ENCODE assay signal across 9 mouse cellular contexts in genomic region chr5:66798591-66799003, GRCm38 (mm10). TPM values are rescaled to one million over a fixed set of nuclear protein-coding genes. Genes with fewer than 3 reads are reported as not detected.
DNase-seq lines count a peak whose midpoint lies in the region; ATAC-seq and TF ChIP-seq lines count a peak whose summit lies in the region.
"Had no signal": no experiment of that assay in that cellular context is flagged by ENCODE, and none has a peak within 500 bp of the region (broad histone marks: within the 10 kb centered on the region; RNA-seq: fewer than 3 reads in every experiment).

No protein-coding gene starts in this region.

- WGBS in hindbrain, embryonic 12.5 days: 25% methylated on average over 8 of the region's 8 CpGs
- 13% methylated on average over 8 of the region's 8 CpGs for WGBS in neural tube, embryonic 15.5 days

- H3K4me1 ChIP-seq in hindbrain, embryonic 12.5 days: peaks cover 49% of the 10 kb centered on the region
- H3K4me1 ChIP-seq in neural tube, embryonic 15.5 days: peaks cover 47% of the 10 kb centered on the region

- no peak for TF ChIP-seq CTCF in layer of hippocampus, adult 2 months (conservative IDR thresholded peaks at IDR 0.05)

- H3K4me3 ChIP-seq in layer of hippocampus, adult 2 months: no peak overlapping the region
- H3K4me3 ChIP-seq in hindbrain, embryonic 12.5 days: no peak overlapping the region
- no peak overlapping the region for H3K4me3 ChIP-seq in neural tube, embryonic 15.5 days (replicated peaks)

- no peak overlapping the region for H3K9ac ChIP-seq in hindbrain, embryonic 12.5 days
- H3K9ac ChIP-seq in neural tube, embryonic 15.5 days (replicated peaks): no peak overlapping the region

- no peaks in the 10 kb centered on the region for H3K27me3 ChIP-seq in hindbrain, embryonic 12.5 days
- H3K27me3 ChIP-seq in neural tube, embryonic 15.5 days (replicated peaks): no peaks in the 10 kb centered on the region

- no peak overlapping the region for H3K4me2 ChIP-seq in hindbrain, embryonic 12.5 days (replicated peaks)
- no peak overlapping the region for H3K4me2 ChIP-seq in neural tube, embryonic 15.5 days

- no peaks in the 10 kb centered on the region for H3K36me3 ChIP-seq in hindbrain, embryonic 12.5 days
- no peaks in the 10 kb centered on the region for H3K36me3 ChIP-seq in neural tube, embryonic 15.5 days

- H3K27ac ChIP-seq in layer of hippocampus, adult 2 months: peak overlapping the region; percentile 77
- H3K27ac ChIP-seq in hindbrain, embryonic 12.5 days: peak overlapping the region; percentile 71; the same call in 1 of the 2 replicates
- peak overlapping the region; percentile 70 for H3K27ac ChIP-seq in neural tube, embryonic 15.5 days (replicated peaks)

- no peaks in the 10 kb centered on the region for H3K9me3 ChIP-seq in hindbrain, embryonic 12.5 days (replicated peaks)
- H3K9me3 ChIP-seq in neural tube, embryonic 15.5 days (replicated peaks): no peaks in the 10 kb centered on the region

- ATAC-seq in hindbrain, embryonic 12.5 days (ENCODE audit: low FRiP score): peak; percentile 53; the same call in 1 of the 2 replicates
- ATAC-seq in neural tube, embryonic 15.5 days (ENCODE audit: low FRiP score): peak; percentile 18; the same call in 1 of the 2 replicates

- DNase-seq in layer of hippocampus, adult 2 months (ENCODE audit: low spot score in 2 of 2): no peak
- no peak for DNase-seq in layer of hippocampus, adult 11-12 months (ENCODE audit: low spot score)
- peak; percentile 60 to 83 for DNase-seq in lung, adult 18-20 months
- DNase-seq in gastrocnemius, postnatal 4 days (ENCODE audit: low spot score in 2 of 2): no peak
- DNase-seq in frontal cortex, postnatal 14 days (ENCODE audit: low spot score in 2 of 2): no peak
- DNase-seq in right cerebral cortex, adult 2 months (ENCODE audit: low spot score in 2 of 2): no peak

RNA-seq across cellular contexts. Expression of gene Limch1, which starts 53.0 kb away (rescaled TPM):
- 100 to 1,000 TPM; 127 to 140 TPM for total RNA-seq in layer of hippocampus, adult 2 months (2021)
- polyA plus RNA-seq in hindbrain, embryonic 12.5 days (2016; fragmentation: Nextera tagmentation; extraction: Ambion mirVana): 64.0 and 64.9 TPM in 2 replicates
- 62.0 and 63.7 TPM in 2 replicates for polyA plus RNA-seq in neural tube, embryonic 15.5 days (2015; fragmentation: Nextera tagmentation; extraction: Ambion mirVana)
- 100 to 1,000 TPM; 232 to 234 TPM for total RNA-seq in gastrocnemius, postnatal 4 days (2021)
- total RNA-seq: MEL had no signal

Comparison
In these comparisons a context has a peak if more than half of its experiments do, and no peak if none do; other contexts are left out.
1. DNase-seq: peak in lung, adult 18-20 months (2 of 2); none in layer of hippocampus, adult 2 months (0 of 2), layer of hippocampus, adult 11-12 months (single experiment), gastrocnemius, postnatal 4 days (0 of 2), frontal cortex, postnatal 14 days (0 of 2) and right cerebral cortex, adult 2 months (0 of 2).
2. Peak in every context shown above with its lines, with median percentiles within 50 percentile points of each other: H3K27ac ChIP-seq.